Mouse (Mus musculus): ENCODE measurements around the gene Chga. TPM values are rescaled to one million over a fixed set of nuclear protein-coding genes. Genes with fewer than 3 reads are reported as not detected.

Chga gene
- total RNA-seq (2014; fragmentation: Nextera tagmentation) = not detected in 2 replicates
- total RNA-seq (2017) = not detected in 2 replicates

GRCm38 (mm10) chr12:102554721-102555516, at the start of gene Chga:
TSS of gene Chga (plus strand) at chr12:102554969.
- peak; percentile 91 for ATAC-seq (replicated peaks; ENCODE audit: poor library complexity, severe bottlenecking)

- ATAC-seq (replicated peaks; ENCODE audit: poor library complexity, severe bottlenecking) = no peak
These were observed 49.5 kb upstream of the Chga start for GRCm38 (mm10) chr12:102505131-102505713.

- no peak for ATAC-seq (replicated peaks; ENCODE audit: poor library complexity, severe bottlenecking)
These were observed 48.8 kb upstream of the Chga start for GRCm38 (mm10) chr12:102505949-102506348.

GRCm38 (mm10) chr12:102511363-102511762, 43.4 kb upstream of the Chga start:
- no peak for ATAC-seq (replicated peaks; ENCODE audit: poor library complexity, severe bottlenecking)

GRCm38 (mm10) chr12:102514151-102514550, 40.6 kb upstream of the Chga start:
- no peak for ATAC-seq (replicated peaks; ENCODE audit: poor library complexity, severe bottlenecking)

GRCm38 (mm10) chr12:102514751-102515150, 40.0 kb upstream of the Chga start:
- no peak for ATAC-seq (replicated peaks; ENCODE audit: poor library complexity, severe bottlenecking)

- ATAC-seq (replicated peaks; ENCODE audit: poor library complexity, severe bottlenecking) = no peak
These were observed 38.6 kb upstream of the Chga start for GRCm38 (mm10) chr12:102516151-102516550.

GRCm38 (mm10) chr12:102517647-102518046, 37.1 kb upstream of the Chga start:
- peak; percentile 96 for ATAC-seq (replicated peaks; ENCODE audit: poor library complexity, severe bottlenecking)

GRCm38 (mm10) chr12:102519929-102520720, 34.6 kb upstream of the Chga start:
- ATAC-seq (replicated peaks; ENCODE audit: poor library complexity, severe bottlenecking) = no peak

GRCm38 (mm10) chr12:102521777-102522319, 32.9 kb upstream of the Chga start:
- no peak for ATAC-seq (replicated peaks; ENCODE audit: poor library complexity, severe bottlenecking)

GRCm38 (mm10) chr12:102524216-102524615, 30.6 kb upstream of the Chga start:
- peak; percentile 88 for ATAC-seq (replicated peaks; ENCODE audit: poor library complexity, severe bottlenecking)

- peak; percentile 55 for ATAC-seq (replicated peaks; ENCODE audit: poor library complexity, severe bottlenecking)
These were observed 30.0 kb upstream of the Chga start for GRCm38 (mm10) chr12:102524760-102525159.

GRCm38 (mm10) chr12:102527989-102528388, 26.8 kb upstream of the Chga start:
- no peak for ATAC-seq (replicated peaks; ENCODE audit: poor library complexity, severe bottlenecking)

- ATAC-seq (replicated peaks; ENCODE audit: poor library complexity, severe bottlenecking) = no peak
These were observed 19.0 kb upstream of the Chga start for GRCm38 (mm10) chr12:102535796-102536195.

GRCm38 (mm10) chr12:102540278-102540677, 14.5 kb upstream of the Chga start:
- ATAC-seq (replicated peaks; ENCODE audit: poor library complexity, severe bottlenecking) = no peak

GRCm38 (mm10) chr12:102541168-102541567, 13.6 kb upstream of the Chga start:
- ATAC-seq (replicated peaks; ENCODE audit: poor library complexity, severe bottlenecking) = no peak

GRCm38 (mm10) chr12:102545122-102545521, 9.6 kb upstream of the Chga start:
- ATAC-seq (replicated peaks; ENCODE audit: poor library complexity, severe bottlenecking) = no peak

- ATAC-seq (replicated peaks; ENCODE audit: poor library complexity, severe bottlenecking) = peak; percentile 75
These were observed 4.2 kb upstream of the Chga start for GRCm38 (mm10) chr12:102550529-102550928.

- ATAC-seq (replicated peaks; ENCODE audit: poor library complexity, severe bottlenecking) = no peak
These were observed 3.6 kb upstream of the Chga start for GRCm38 (mm10) chr12:102551186-102551585.

- no peak for ATAC-seq (replicated peaks; ENCODE audit: poor library complexity, severe bottlenecking)
These were observed 2.8 kb upstream of the Chga start for GRCm38 (mm10) chr12:102552001-102552400.

Measured in granulocyte monocyte progenitor cell, adult 5-6 weeks (primary cell).